Mouse (Mus musculus) heart, embryonic 15.5 days (tissue): Measurements from ENCODE around the gene Trim69. TPM values are rescaled to one million over a fixed set of nuclear protein-coding genes. Genes with fewer than 3 reads are reported as not detected.

Experiments used
- ATAC-seq: fragments of 200-750 bp; cut with Nextera tagmentation; replicated peaks from 2 replicates; pipeline ENCODE4 v1.8.0; 2017; ENCODE audit warnings: low read depth, moderate TSS enrichment; ENCODE audit not compliant: insufficient number of reproducible peaks, insufficient read depth, low FRiP score
- H3K27ac ChIP-seq: fragments of 300-500 bp; sonication (generic); 2 replicates; pipeline ENCODE4 v1.5.1; 2015; ENCODE audit warnings: mild to moderate bottlenecking, inconsistent platforms
- H3K27me3 ChIP-seq: fragments of 300-500 bp; sonication (generic); 2 replicates; pipeline ENCODE4 v1.6.1; 2015; ENCODE audit warnings: inconsistent platforms
- H3K36me3 ChIP-seq: fragments of 300-500 bp; sonication (generic); 2 replicates; pipeline ENCODE4 v1.6.1; 2015; ENCODE audit warnings: mild to moderate bottlenecking, inconsistent platforms
- H3K4me1 ChIP-seq: fragments of 300-500 bp; sonication (generic); replicated peaks from 2 replicates; pipeline ENCODE4 v1.6.1; 2015; ENCODE audit warnings: inconsistent platforms
- H3K4me2 ChIP-seq: fragments of 300-500 bp; sonication (generic); 2 replicates; pipeline ENCODE4 v1.6.1; 2015; ENCODE audit warnings: inconsistent platforms, mild to moderate bottlenecking, moderate library complexity
- H3K4me3 ChIP-seq: fragments of 300-500 bp; sonication (generic); 2 replicates; pipeline ENCODE4 v1.5.1; 2015; ENCODE audit warnings: mild to moderate bottlenecking, inconsistent platforms
- H3K9ac ChIP-seq: fragments of 300-500 bp; sonication (generic); 2 replicates; pipeline ENCODE4 v1.6.1; 2015; ENCODE audit warnings: mild to moderate bottlenecking, inconsistent platforms
- H3K9me3 ChIP-seq: fragments of 300-500 bp; sonication (generic); replicated peaks from 2 replicates; pipeline ENCODE4 v1.6.1; 2016; ENCODE audit warnings: inconsistent platforms
- WGBS: fragments of 180-500 bp; shearing (Covaris S2); methylation state at CpG from one replicate; pipeline ENCODE4 v1.1.7; 2015; ENCODE audit warnings: mixed read lengths; 5-methylcytosine and 5-hydroxymethylcytosine counted together
- polyA plus RNA-seq: library from polyadenylated mRNA; unstranded; fragments of >200 nt; fragmentation: Nextera tagmentation; extraction: Ambion mirVana; gene quantifications from 2 replicates; pipeline ENCODE4 v1.2.1, GENCODE M21; 2015

Gene Trim69
- polyA plus RNA-seq, 1 experiment from 2014 or later: not detected

DNA sequence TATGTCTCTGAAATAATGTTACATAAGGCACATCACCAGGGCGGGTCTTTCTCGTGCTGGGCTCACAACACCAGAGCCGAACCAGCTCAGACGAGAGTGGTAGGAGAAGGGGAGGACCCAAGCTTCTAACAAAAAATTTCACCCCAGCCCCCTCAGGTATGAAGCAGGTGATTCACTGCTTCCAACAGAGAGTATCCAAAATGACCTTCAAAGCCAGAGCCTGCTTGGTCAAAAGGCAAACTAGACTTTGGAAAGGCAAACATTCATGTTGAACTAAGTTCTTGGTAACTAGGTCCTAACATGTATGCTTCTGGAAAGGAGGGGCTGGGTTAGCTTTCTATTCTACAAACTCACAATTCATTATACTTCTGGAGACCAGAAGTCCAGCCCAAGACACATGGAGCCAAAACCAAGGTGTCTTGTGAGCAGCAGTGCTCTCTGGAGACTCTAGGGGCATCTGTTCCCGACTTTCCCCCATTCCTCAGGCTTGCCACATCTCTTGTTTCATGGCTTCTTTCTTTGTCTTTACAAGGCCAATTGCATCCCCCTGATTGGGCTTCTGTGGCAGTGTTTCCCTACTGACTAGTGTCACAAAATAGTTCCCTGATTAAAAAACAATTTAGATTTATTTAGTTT lies 19.1 kb upstream of the Trim69 start:
- Histone ChIP-seq H3K9me3 (no peaks in the 10 kb centered on the region), H3K27ac (no peak overlapping the region), H3K27me3 (no peaks in the 10 kb centered on the region), H3K36me3 (no peaks in the 10 kb centered on the region), H3K9ac (no peak overlapping the region), H3K4me3 (no peak overlapping the region), H3K4me1 (peaks cover under 1% of the 10 kb centered on the region; the same call in 1 of the 2 replicates), H3K4me2 (no peak overlapping the region)
- no peak for ATAC-seq
- 69% methylated on average over 5 of the region's 5 CpGs for WGBS

DNA sequence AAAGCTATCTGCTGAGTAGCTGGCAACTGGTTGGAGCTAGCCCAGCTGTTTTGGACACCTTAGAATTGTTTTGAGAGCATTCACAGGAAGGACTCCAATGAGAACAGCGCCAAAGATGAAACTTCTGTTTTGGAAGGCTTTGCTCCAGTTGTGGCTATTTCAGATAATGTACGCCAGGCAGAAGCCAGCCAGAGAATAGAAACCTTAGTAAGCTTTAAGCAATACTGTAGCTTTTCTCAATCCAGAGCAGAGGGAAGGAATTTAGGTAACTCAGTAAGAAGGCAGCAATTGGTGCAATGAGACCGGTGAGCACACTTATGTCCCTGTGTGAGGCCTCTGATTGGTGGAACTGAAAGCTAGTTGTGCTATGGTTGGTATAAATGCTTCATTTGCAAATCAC lies 17.4 kb upstream of the Trim69 start:
- Histone ChIP-seq H3K4me1 (peaks cover 9% of the 10 kb centered on the region), H3K36me3 (no peaks in the 10 kb centered on the region), H3K9ac (no peak overlapping the region), H3K9me3 (no peaks in the 10 kb centered on the region), H3K27me3 (no peaks in the 10 kb centered on the region), H3K27ac (no peak overlapping the region), H3K4me3 (no peak overlapping the region), H3K4me2 (no peak overlapping the region)
- ATAC-seq: no peak
- 88% methylated on average over 3 of the region's 3 CpGs for WGBS

DNA sequence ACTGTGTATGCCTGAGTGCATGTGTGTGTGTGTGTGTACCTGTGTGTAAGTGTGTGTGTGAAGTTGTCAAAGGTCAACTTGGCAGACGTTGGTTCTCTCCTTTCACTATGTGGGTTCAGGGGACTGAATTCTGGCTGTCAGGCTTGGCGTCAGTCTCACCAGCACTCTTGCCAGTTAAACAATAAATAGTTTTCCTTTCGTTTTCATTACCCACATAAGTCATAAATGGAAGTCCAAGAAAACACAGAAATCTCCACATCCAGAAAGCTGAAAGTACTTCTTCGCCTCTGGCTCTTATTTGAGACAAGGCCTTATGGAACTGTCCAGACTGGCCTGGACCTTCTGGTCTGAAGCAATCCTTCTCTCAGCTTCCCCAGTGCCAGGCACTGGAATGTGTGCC lies 14.7 kb upstream of the Trim69 start:
- Histone ChIP-seq H3K4me2 (no peak overlapping the region), H3K27ac (no peak overlapping the region), H3K4me1 (peaks cover 16% of the 10 kb centered on the region), H3K27me3 (no peaks in the 10 kb centered on the region), H3K4me3 (no peak overlapping the region), H3K36me3 (no peaks in the 10 kb centered on the region), H3K9me3 (no peaks in the 10 kb centered on the region), H3K9ac (no peak overlapping the region)
- ATAC-seq: no peak
- 69% methylated on average over 4 of the region's 4 CpGs for WGBS

DNA sequence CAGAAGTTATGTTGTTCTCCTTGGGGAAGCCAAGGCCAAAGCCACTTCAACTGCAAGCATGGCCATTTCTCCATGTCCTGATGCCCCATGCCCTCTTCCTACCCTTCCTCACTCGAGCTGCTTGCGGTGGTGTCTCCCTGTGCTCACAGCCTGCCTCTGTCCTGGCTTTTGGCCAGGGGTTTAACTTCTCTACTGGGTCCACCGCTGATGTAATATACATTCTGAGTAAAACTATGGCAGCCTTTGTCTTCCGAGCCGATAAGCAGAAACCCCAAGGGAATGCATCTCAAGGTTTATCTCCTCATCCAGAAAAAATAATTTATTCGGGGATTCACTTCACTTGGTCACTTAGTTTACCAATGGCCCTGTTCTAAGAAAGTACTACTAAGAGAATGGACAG lies 13.8 kb upstream of the Trim69 start:
- 49% methylated on average over 6 of the region's 6 CpGs for WGBS
- Histone ChIP-seq H3K4me2 (peak overlapping the region; percentile 77), H3K4me3 (peak overlapping the region; percentile 82), H3K9me3 (no peaks in the 10 kb centered on the region), H3K27me3 (no peaks in the 10 kb centered on the region), H3K9ac (no peak overlapping the region; the same call in 1 of the 2 replicates), H3K36me3 (no peaks in the 10 kb centered on the region), H3K27ac (peak overlapping the region; percentile 84), H3K4me1 (peaks cover 16% of the 10 kb centered on the region)
- no peak for ATAC-seq

DNA sequence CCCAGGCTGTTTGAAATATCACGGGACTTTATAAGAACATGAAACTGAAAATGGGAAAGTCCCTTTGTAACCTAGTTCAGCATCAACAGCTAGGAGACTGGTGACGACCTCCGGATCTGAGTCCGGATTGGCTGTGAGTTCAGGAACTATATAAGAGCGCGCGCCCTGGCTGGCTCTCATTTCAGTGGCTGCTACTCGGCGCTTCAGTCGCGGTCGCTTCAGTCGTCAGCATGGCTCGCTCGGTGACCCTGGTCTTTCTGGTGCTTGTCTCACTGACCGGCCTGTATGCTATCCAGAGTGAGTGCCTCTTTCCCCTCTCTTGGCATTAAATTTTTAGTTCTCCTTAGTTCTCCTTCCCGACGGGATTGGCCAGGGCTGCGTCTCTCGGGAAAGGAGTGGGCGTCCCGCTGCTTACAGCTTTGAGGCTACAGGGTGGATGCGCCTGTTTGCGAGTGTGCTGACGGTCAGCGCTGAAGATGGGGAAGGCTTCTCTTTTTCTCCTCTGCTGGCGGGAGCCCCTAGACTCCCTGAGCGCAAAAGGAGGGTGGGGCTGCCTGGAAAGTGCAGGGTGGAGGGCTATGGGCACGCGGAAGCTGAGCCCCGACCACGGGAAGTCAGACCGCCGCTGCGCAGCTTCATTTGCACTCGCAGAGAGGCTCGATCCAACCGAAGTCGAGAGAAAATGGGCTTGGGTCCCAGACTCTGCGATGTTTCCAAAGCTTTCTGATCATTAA lies 12.8 kb upstream of the Trim69 start, which contains the start of gene B2m:
Gene B2m (plus strand): TSS at position 179 of the 734 bp plus-strand sequence.
- H3K4me3 ChIP-seq: peak within 1 kb of the TSS; percentile 82
- H3K9ac ChIP-seq: peak within 1 kb of the TSS; percentile 83
- ATAC-seq: peak; percentile 94
- H3K4me1 ChIP-seq: peaks cover 16% of the 10 kb centered on the region
- no peaks in the 10 kb centered on the region for H3K9me3 ChIP-seq
- peak within 1 kb of the TSS; percentile 84 for H3K27ac ChIP-seq
- 0 out of 2 replicates have a peak, but pooled peaks cover 6% of the 10 kb centered on the region for H3K36me3 ChIP-seq
- WGBS: under 1% methylated on average over 40 of the region's 40 CpGs
- peak within 1 kb of the TSS; percentile 77 for H3K4me2 ChIP-seq
- H3K27me3 ChIP-seq: no peaks in the 10 kb centered on the region

DNA sequence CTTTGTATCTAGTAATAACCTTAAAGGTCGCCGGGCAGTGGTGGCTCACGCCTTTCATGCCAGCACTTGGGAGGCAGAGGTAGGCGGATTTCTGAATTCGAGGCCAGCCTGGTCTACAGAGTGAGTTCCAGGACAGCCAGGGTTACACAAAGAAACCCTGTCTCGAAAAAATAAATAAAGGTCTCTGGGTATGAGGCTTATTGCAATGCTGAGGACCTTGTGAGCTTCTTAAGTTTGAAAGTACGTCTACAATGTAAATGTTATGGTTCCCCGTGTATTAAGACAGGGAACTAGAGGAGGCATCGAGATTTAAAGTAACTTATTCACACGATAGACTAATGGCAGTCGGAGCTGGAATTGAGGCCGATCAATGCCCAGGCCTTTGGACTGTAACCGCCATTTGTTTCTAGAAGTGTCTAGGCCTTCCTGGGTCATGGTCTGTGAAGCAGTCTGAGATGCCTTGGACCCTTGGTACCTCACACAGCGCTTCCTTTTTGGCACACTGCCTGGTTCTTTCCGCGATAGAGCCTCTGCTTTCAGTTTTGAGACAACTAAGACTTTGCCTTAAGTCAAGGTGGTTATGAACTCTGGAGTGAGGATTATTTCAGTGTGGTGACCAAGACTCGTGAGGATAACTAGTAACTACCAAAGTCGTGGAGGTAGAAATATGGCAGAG lies 12.1 kb upstream of the Trim69 start:
- H3K4me1 ChIP-seq: peaks cover 16% of the 10 kb centered on the region
- H3K9me3 ChIP-seq: no peaks in the 10 kb centered on the region
- H3K27ac ChIP-seq: peak overlapping the region; percentile 84
- H3K4me3 ChIP-seq: peak overlapping the region; percentile 82
- H3K36me3 ChIP-seq: 0 out of 2 replicates have a peak, but pooled peaks cover 6% of the 10 kb centered on the region
- WGBS: 29% methylated on average over 18 of the region's 18 CpGs
- peak overlapping the region; percentile 77 for H3K4me2 ChIP-seq
- H3K27me3 ChIP-seq: no peaks in the 10 kb centered on the region
- peak overlapping the region; percentile 83 for H3K9ac ChIP-seq
- no peak; the same call in 1 of the 2 replicates for ATAC-seq

DNA sequence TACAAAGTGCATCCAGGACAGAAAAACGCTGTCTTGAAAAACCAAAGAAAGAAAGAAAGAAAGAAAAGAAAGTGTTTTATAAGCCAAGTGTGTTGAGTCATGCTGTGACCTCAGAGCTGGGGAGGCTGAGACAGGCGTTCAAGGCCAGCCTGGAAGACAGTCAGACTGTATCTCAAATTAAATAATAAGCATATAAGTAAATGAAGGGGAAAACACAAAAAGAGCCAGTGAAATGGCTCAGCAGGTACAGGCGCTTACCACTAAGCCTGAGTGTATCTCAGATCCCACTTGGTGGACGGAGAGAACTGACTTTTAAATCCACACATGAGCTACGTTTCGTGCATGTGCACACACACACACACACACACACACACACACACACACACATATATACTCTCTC lies 11.2 kb upstream of the Trim69 start:
- peaks cover 16% of the 10 kb centered on the region for H3K4me1 ChIP-seq
- peak overlapping the region; percentile 77 for H3K4me2 ChIP-seq
- no peak for ATAC-seq
- no peak overlapping the region; the same call in 1 of the 2 replicates for H3K4me3 ChIP-seq
- no peak overlapping the region for H3K27ac ChIP-seq
- no peak overlapping the region for H3K9ac ChIP-seq
- 0 out of 2 replicates have a peak, but pooled peaks cover 6% of the 10 kb centered on the region for H3K36me3 ChIP-seq
- 92% methylated on average over 6 of the region's 6 CpGs for WGBS
- no peaks in the 10 kb centered on the region for H3K9me3 ChIP-seq
- no peaks in the 10 kb centered on the region for H3K27me3 ChIP-seq

DNA sequence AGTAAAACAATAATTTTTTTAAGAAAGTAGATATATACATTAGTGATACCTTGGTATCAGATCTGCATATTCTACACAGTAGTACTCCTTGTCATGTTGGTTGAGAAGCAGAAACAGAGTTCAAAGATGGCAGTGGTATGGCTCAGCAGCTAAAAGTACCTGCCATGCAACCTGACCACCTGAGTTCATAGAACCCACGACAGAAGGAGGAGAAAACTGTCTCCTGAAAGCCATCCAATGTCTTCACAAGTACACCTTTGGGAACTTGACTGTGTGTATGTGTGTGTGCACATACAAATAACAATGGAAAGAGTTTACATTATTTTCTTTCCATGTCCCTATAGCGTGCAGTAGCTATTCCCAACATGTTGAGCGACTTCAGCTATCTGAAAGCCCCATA lies 10.8 kb upstream of the Trim69 start:
- Histone ChIP-seq H3K4me3 (no peak overlapping the region), H3K36me3 (0 out of 2 replicates have a peak, but pooled peaks cover 6% of the 10 kb centered on the region), H3K4me2 (peak overlapping the region; percentile 10; the same call in 1 of the 2 replicates), H3K4me1 (peaks cover 16% of the 10 kb centered on the region), H3K27ac (no peak overlapping the region), H3K9me3 (no peaks in the 10 kb centered on the region), H3K9ac (no peak overlapping the region), H3K27me3 (no peaks in the 10 kb centered on the region)
- no peak for ATAC-seq
- 74% methylated on average over 3 of the region's 3 CpGs for WGBS

DNA sequence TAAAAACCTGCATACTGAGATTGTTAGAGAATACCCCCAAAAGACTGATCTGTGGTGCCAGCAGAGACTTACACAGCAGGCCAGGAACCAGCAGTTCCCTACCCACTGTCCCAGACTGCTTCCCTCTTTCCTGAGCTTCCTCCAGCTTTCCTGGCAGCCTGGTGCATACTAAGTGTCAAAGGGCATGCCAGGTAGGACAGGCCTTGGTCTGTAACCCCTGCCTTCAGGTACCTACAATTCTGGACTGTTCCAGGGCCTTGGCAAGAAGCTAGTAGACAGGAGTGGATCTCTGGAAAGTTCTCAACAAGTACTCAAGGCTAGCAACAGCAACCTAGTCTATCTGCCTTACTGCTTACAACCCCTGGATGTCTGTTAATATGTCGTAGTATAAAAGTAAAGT lies 9.3 kb upstream of the Trim69 start:
- Histone ChIP-seq H3K4me3 (no peak overlapping the region), H3K9me3 (no peaks in the 10 kb centered on the region), H3K27me3 (no peaks in the 10 kb centered on the region), H3K36me3 (0 out of 2 replicates have a peak, but pooled peaks cover 6% of the 10 kb centered on the region), H3K4me2 (no peak overlapping the region), H3K9ac (no peak overlapping the region), H3K4me1 (peaks cover 16% of the 10 kb centered on the region), H3K27ac (no peak overlapping the region)
- 91% methylated on average over 1 of the region's 1 CpGs for WGBS
- no peak for ATAC-seq

DNA sequence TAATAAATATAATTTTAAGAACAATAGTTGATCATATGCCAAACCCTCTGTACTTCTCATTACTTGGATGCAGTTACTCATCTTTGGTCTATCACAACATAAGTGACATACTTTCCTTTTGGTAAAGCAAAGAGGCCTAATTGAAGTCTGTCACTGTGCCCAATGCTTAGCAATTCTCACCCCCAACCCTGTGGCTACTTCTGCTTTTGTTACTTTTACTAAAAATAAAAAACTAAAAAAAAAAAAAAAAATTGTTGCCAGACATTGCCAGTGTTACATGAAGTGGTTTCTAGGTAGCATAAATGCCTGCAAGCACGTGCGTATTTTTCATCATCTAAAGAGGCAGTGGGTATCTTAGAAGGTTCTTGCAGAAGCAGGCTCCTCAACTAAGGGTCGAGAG lies 7.7 kb upstream of the Trim69 start:
- H3K36me3 ChIP-seq: 0 out of 2 replicates have a peak, but pooled peaks cover 6% of the 10 kb centered on the region
- WGBS: 70% methylated on average over 3 of the region's 3 CpGs
- H3K9ac ChIP-seq: no peak overlapping the region
- no peak for ATAC-seq
- H3K4me2 ChIP-seq: no peak overlapping the region
- H3K4me1 ChIP-seq: peaks cover 7% of the 10 kb centered on the region; the same call in 1 of the 2 replicates
- H3K27ac ChIP-seq: no peak overlapping the region
- no peak overlapping the region for H3K4me3 ChIP-seq
- H3K9me3 ChIP-seq: no peaks in the 10 kb centered on the region
- no peaks in the 10 kb centered on the region for H3K27me3 ChIP-seq

DNA sequence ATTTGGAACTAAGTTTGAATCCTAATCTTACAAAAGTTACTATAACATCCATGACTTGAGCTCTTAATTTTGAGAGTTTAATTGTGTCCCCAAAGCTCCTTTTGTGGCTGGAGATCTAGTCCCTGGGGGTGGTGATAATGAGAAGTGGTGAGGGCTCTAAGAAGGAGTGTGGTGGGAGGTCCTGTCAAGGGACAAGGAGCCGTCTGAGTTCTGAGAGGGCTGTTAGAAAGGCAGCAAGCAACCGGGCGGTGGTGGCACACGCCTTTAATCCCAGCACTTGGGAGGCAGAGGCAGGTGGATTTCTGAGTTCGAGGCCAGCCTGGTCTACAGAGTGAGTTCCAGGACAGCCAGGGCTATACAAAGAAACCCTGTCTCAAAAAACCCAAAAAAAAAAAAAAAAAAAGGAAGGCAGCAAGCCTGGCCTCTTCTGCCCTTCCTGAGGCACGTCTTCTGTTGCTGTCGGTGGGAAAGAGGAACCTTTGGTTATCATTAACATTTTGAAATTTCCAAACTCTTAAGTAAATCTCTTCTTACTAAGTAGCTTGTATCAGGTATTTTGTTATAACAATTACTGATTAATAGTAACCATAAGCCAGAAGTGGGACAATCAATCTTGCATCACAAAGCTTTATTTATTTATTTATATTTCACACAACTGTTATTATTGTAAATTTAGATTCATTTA lies 6.7 kb upstream of the Trim69 start:
- no peak overlapping the region for H3K4me2 ChIP-seq
- H3K9me3 ChIP-seq: no peaks in the 10 kb centered on the region
- 76% methylated on average over 7 of the region's 7 CpGs for WGBS
- H3K36me3 ChIP-seq: 0 out of 2 replicates have a peak, but pooled peaks cover 6% of the 10 kb centered on the region
- H3K4me1 ChIP-seq: peaks cover 14% of the 10 kb centered on the region
- no peak overlapping the region for H3K9ac ChIP-seq
- no peaks in the 10 kb centered on the region for H3K27me3 ChIP-seq
- H3K4me3 ChIP-seq: no peak overlapping the region
- ATAC-seq: no peak
- H3K27ac ChIP-seq: no peak overlapping the region
